Mouse (Mus musculus) cortical plate, adult 2 months (tissue): ENCODE results near the gene Ap2a2.

ENCODE experiments used
- CTCF ChIP-seq: fragments of 200-500 bp; IDR thresholded peaks from 2 replicates; pipeline ENCODE4 v1.5.1; 2011; ENCODE audit warnings: mild to moderate bottlenecking, control low read depth, low read length; ENCODE audit not compliant: insufficient read depth; ENCODE audit errors: extremely low read depth
- POLR2A ChIP-seq: fragments of 200-500 bp; IDR thresholded peaks from 2 replicates; pipeline ENCODE4 v1.6.1; 2011; ENCODE audit warnings: mild to moderate bottlenecking, low read length, control low read depth; ENCODE audit not compliant: insufficient read depth; ENCODE audit errors: extremely low read depth

GRCm38 (mm10) chr7:141590959-141591358 lies 29.0 kb downstream of the Ap2a2 start:
- TF ChIP-seq POLR2A (no peak), CTCF (no peak)
